Mouse (Mus musculus) lung, adult 2 months (tissue): Measurements from ENCODE around the gene Cept1. TPM values are rescaled to one million over a fixed set of nuclear protein-coding genes. Genes with fewer than 3 reads are reported as not detected.

Source experiments
- DNase-seq: peaks from one replicate; pipeline ENCODE4 v3.0.0; 2022
- H3K4me1 ChIP-seq: fragments of 200-500 bp; 2 replicates; pipeline ENCODE4 v1.6.1; 2011; ENCODE audit warnings: low read length; ENCODE audit not compliant: control insufficient read depth, insufficient read depth
- H3K4me3 ChIP-seq: fragments of 200-500 bp; replicated peaks from 2 replicates; pipeline ENCODE3; 2011; ENCODE audit warnings: low read depth, mild to moderate bottlenecking, control low read depth, low read length; ENCODE audit errors: extremely low read depth
- CTCF ChIP-seq: fragments of 200-500 bp; IDR thresholded peaks from 2 replicates; pipeline ENCODE4 v1.5.1; 2011; ENCODE audit warnings: mild to moderate bottlenecking, low read length, control low read depth; ENCODE audit not compliant: insufficient read depth
- POLR2A ChIP-seq: fragments of 200-500 bp; IDR thresholded peaks from 2 replicates; pipeline ENCODE4 v1.6.1; 2011; ENCODE audit warnings: low read depth, mild to moderate bottlenecking, control low read depth, low read length, borderline replicate concordance; ENCODE audit errors: extremely low read depth
- WGBS: fragments of 180-500 bp; shearing (Covaris S2); methylation state at CpG from one replicate; pipeline ENCODE4 v1.1.7; 2018; 5-methylcytosine and 5-hydroxymethylcytosine counted together
- polyA plus RNA-seq: library from polyadenylated mRNA; depleted of rRNA; stranded (reverse); fragments of >200 nt; gene quantifications from 2 replicates; pipeline ENCODE4 v1.2.3, GENCODE M21; 2012

The Cept1 gene
- polyA plus RNA-seq, 1 experiment, result 25.2 TPM

DNA sequence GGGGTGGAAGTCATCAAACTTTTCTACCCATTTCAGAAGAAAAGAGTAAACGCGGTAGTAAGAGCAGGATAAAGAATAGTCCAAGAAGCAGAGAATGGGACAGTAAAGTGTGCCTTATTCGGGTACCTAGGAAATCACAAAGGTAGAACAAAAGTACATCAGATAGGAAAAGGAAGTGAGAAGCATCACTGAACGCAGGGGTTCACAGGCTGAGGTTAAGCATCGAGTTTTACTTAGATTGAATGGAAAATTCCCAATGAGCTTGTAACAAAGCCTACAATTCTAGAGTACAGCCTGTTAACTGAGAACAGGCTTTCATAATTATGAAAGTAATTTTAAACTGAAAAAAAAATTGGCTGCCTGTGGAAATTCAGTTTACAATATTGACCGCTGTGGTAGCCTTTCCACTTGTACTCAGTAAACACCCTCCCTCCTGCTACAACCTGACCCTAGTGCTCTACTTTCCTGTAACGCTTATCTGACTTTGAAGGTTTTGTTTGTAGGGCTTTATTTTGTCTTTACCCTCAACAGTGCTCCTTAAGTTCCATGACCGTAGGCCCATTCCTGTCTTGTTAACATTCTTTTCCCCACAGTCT lies 2.8 kb downstream of the Cept1 start:
- DNase-seq, result no peak
- TF ChIP-seq POLR2A, result no peak
- WGBS, result 52% methylated on average over 8 of the region's 8 CpGs
- H3K4me3 ChIP-seq, result no peak overlapping the region
- H3K4me1 ChIP-seq, result peaks cover 9% of the 10 kb centered on the region

DNA sequence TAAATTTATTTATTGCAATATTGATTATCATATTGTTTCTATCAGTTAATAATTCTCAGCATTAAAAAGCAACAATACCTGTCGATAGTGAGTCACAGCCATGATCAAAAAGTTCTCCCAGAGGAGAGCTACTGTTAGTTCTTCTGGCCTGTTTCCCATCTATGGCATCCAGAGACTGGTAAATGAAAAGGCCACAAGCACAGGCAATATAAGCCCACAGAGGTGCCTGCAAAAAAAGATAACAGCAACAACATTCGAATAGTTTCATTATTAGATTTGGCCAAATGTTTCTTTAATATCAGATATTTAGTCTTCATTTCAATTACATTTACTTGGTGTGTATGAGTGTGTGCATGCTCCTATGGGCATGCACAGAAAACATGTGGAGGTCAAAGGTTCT lies 14.3 kb downstream of the Cept1 start:
- 94% methylated on average over 2 of the region's 2 CpGs for WGBS
- DNase-seq, result no peak
- TF ChIP-seq POLR2A, result no peak
- no peak for TF ChIP-seq CTCF
- H3K4me1 ChIP-seq, result peaks cover 4% of the 10 kb centered on the region
- no peak overlapping the region for H3K4me3 ChIP-seq

DNA sequence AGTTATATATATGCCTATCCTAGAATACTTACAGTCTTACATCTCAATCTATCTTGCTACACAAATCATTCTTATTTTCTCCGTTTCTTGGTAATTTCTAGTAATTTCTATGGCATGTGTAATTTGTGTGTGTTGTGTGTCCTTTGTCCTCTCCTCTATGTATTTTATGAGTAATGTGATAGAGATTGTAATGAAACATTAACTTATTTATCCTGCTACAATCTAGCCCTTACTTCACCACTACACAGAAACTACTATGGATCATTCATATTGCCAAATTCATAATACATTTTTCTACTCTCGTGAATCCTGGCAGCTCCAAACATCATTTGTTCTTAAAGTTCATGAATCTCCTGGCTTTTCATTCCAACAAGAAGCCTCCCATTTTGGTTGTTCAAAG lies 19.6 kb downstream of the Cept1 start:
- TF ChIP-seq POLR2A, result no peak
- TF ChIP-seq CTCF, result no peak
- H3K4me3 ChIP-seq, result no peak overlapping the region

DNA sequence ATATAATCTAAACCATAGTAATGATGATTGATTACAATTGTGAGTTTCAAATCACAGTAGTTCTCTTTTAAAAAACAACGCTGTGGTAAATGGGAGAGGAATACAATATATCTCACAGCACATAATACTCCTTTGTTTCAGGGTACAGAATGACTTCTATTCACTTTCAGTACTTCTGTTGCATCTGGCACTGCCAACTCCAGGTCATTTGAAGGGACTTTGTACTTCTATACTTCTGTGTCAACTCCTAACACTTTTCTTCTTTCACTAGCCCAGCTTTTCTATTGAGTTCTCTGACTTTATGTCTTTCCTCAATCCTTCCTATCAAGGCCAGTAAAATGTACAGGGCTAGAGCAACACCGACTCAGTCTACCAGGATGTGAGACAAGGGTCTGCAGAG lies 21.2 kb downstream of the Cept1 start:
- Histone ChIP-seq H3K4me1 (no peaks in the 10 kb centered on the region; the same call in 1 of the 2 replicates), H3K4me3 (no peak overlapping the region)
- DNase-seq, result no peak
- no peak for TF ChIP-seq CTCF
- no peak for TF ChIP-seq POLR2A
- WGBS, result 92% methylated on average over 2 of the region's 2 CpGs

More for the DNA sequence above, 19.6 kb downstream of the Cept1 start:
- no peak for DNase-seq
- no peaks in the 10 kb centered on the region; the same call in 1 of the 2 replicates for H3K4me1 ChIP-seq
- 90% methylated on average over 2 of the region's 2 CpGs for WGBS

DNA sequence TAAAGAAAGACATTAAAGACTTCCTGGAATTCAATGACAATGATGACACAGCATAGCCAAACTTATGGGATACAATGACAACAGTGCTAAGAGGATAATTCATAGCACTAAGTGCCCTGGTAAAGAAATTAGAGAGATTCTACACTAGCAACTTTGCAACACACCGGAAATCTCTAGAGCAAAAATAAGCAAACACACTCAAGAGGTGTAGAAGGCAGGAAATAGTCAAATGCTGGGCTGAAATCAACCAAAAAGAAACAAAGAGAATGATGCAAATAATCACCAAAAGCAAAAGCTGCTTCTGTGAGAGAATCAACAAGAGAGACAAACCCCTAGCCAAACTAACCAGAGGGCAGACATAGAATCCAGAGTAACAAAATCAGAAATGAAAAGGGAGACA lies 24.9 kb downstream of the Cept1 start:
- no peak for TF ChIP-seq POLR2A
- TF ChIP-seq CTCF, result no peak
- DNase-seq, result no peak
- Histone ChIP-seq H3K4me3 (no peak overlapping the region), H3K4me1 (no peaks in the 10 kb centered on the region; the same call in 1 of the 2 replicates)
- WGBS, result 74% methylated on average over 1 of the region's 1 CpGs

DNA sequence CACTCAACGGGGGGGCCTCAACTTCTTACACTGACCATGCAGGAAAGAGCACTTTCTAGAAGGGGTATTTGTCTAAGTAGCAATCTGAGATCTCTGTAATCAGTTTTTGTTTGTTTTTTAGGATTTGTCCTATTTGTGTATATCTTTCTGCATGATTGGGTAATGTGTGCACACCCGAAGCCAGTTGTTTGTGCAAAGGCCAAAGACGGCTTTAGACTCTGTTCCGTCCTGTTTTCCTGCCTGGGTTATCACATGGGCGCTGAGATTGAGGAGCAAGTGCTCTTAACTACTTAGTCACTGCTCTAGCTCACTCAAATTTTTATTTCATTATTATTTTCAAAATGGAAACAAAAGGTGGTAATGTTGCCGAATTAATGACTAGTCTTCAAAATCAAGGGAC lies 32.6 kb downstream of the Cept1 start:
- Histone ChIP-seq H3K4me1 (no peaks in the 10 kb centered on the region), H3K4me3 (no peak overlapping the region)
- TF ChIP-seq POLR2A (no peak), CTCF (no peak)
- 63% methylated on average over 6 of the region's 6 CpGs for WGBS
- DNase-seq, result no peak

DNA sequence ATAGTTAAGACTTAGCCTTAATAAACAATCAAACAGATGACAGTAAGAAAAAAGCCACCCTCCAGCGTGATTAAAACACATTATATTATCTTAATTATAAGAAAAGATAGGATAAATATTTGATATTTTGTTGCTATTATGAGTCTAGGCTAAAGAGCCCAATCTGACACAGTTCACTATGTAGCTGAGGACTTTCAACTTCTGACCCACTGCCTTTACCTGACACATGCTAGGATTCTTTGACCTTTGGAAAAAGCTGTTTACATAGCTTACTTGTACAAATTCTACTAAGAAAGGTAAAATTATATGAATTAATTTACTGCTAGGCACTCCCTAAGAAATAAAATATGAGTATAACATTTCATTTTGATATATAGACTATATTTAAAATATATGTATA lies 36.9 kb downstream of the Cept1 start:
- Histone ChIP-seq H3K4me3 (no peak overlapping the region), H3K4me1 (no peaks in the 10 kb centered on the region)
- TF ChIP-seq CTCF, result no peak
- no peak for TF ChIP-seq POLR2A
- WGBS, result 89% methylated on average over 1 of the region's 1 CpGs
- no peak for DNase-seq

DNA sequence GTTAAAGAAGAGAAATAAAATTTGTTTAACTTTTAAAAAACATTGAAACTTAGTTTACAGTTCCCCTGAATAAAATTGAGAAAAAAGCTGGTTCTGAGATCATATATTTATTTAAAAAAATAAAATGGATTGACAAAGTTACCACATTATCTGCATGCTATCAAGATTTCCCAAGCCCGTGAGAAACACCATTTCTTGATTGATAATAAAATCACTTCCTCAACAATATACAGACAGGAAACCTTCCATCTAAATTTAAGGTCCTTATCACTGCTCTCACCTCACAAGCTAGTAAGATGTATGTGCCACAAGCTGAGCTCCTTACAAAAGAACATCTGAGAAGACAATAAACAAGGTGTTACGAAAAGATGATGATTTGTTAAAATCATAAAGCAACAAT lies 44.7 kb downstream of the Cept1 start:
- DNase-seq, result no peak
- TF ChIP-seq POLR2A (no peak), CTCF (no peak)
- Histone ChIP-seq H3K4me3 (no peak overlapping the region), H3K4me1 (no peaks in the 10 kb centered on the region)
- WGBS, result 78% methylated on average over 2 of the region's 2 CpGs

DNA sequence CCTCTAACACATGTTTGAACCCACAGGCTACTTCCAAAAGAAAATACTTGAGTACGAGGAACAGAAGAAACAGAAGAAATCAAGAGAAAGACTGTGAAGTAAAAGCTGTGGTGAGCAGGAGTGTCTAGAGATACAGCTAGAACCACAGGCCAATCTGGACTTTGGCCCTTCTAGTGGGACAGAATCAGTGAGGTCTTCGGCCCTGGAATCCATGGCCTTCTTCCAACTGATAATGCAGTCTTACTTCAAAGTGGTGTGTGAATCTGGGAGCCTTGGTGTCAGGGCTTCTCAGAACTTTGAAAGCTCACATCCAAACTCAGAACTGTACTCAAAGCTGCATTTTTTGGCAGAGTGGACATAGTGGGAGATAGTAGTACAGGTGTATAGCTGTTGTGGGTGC lies 47.1 kb downstream of the Cept1 start:
- no peak for TF ChIP-seq CTCF
- no peak for TF ChIP-seq POLR2A
- DNase-seq, result no peak
- H3K4me3 ChIP-seq, result no peak overlapping the region
- WGBS, result 85% methylated on average over 2 of the region's 2 CpGs
- peaks cover 6% of the 10 kb centered on the region for H3K4me1 ChIP-seq

DNA sequence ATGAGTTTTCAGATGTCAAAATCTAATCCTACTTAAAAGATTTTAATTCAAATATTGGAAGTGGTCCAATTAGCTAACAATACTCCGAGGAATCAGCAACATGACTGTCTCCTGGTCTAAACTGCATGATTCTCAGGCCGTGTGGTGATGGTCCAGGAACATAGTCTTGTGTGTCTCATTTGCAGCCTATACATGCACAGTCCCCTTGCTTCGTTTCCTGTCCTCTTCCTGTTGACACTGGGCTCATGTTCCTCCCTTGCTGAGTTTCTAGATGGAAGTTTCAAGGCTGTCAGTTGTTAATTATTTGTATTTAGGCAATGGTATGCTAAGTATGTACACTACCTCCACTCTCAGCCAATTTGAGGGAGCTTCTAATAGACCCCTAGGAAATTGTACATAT lies 50.6 kb downstream of the Cept1 start:
- TF ChIP-seq POLR2A, result no peak
- no peak for TF ChIP-seq CTCF
- DNase-seq, result no peak
- H3K4me1 ChIP-seq, result peaks cover 12% of the 10 kb centered on the region
- no peak overlapping the region for H3K4me3 ChIP-seq
- WGBS, result 25% methylated on average over 3 of the region's 3 CpGs
